Mouse (Mus musculus) intestine, embryonic 14.5 days (tissue): Measurements from ENCODE around the gene Carmil1. TPM values are rescaled to one million over a fixed set of nuclear protein-coding genes. Genes with fewer than 3 reads are reported as not detected.
A peak's percentile ranks its signal among the peaks of the same experiment; 100 is the strongest.

Experiments
- ATAC-seq: fragments of 200-750 bp; cut with Nextera tagmentation; replicated peaks from 2 replicates; pipeline ENCODE4 v1.8.0; 2017; ENCODE audit warnings: low read depth, moderate number of reproducible peaks, moderate TSS enrichment, moderate library complexity; ENCODE audit not compliant: low FRiP score, low TSS enrichment
- DNase-seq: peaks from one replicate; pipeline ENCODE4 v3.0.0-alpha.2; 2018; ENCODE audit warnings: low spot score
- H3K27ac ChIP-seq: fragments of 300-500 bp; sonication (generic); 2 replicates; pipeline ENCODE4 v1.5.1; 2014; ENCODE audit warnings: low read depth, mild to moderate bottlenecking, control low read depth
- H3K27me3 ChIP-seq: fragments of 300-500 bp; sonication (generic); replicated peaks from 2 replicates; pipeline ENCODE4 v1.6.1; 2014; ENCODE audit warnings: low read length, control low read depth; ENCODE audit not compliant: control insufficient read depth, insufficient read depth
- H3K36me3 ChIP-seq: fragments of 300-500 bp; sonication (generic); 2 replicates; pipeline ENCODE4 v1.6.1; 2014; ENCODE audit warnings: low read length, control low read depth; ENCODE audit not compliant: control insufficient read depth, insufficient read depth
- H3K4me1 ChIP-seq: fragments of 300-500 bp; sonication (generic); replicated peaks from 2 replicates; pipeline ENCODE4 v1.6.1; 2014; ENCODE audit warnings: low read length, control low read depth, mixed read lengths; ENCODE audit not compliant: control insufficient read depth, insufficient read depth
- H3K4me2 ChIP-seq: fragments of 300-500 bp; sonication (generic); 2 replicates; pipeline ENCODE4 v1.6.1; 2014; ENCODE audit warnings: low read length
- H3K4me3 ChIP-seq: fragments of 300-500 bp; sonication (generic); 2 replicates; pipeline ENCODE4 v1.5.1; 2014; ENCODE audit warnings: low read depth, low read length, control low read depth, mixed read lengths
- H3K9ac ChIP-seq: fragments of 300-500 bp; sonication (generic); 2 replicates; pipeline ENCODE4 v1.6.1; 2014; ENCODE audit warnings: mild to moderate bottlenecking, low read length
- H3K9me3 ChIP-seq: fragments of 300-500 bp; sonication (generic); 2 replicates; pipeline ENCODE4 v1.6.1; 2016; ENCODE audit warnings: low read length, control low read depth; ENCODE audit not compliant: control insufficient read depth
- WGBS: fragments of 180-500 bp; shearing (Covaris S2); extraction: QIAGEN DNeasy Blood & Tissue Kit; methylation state at CpG from one replicate; pipeline ENCODE4 v1.1.7; 2014; 5-methylcytosine and 5-hydroxymethylcytosine counted together
- polyA plus RNA-seq: library from polyadenylated mRNA; unstranded; fragments of >200 nt; fragmentation: Nextera tagmentation; extraction: Ambion mirVana; gene quantifications from 2 replicates; pipeline ENCODE4 v1.2.1, GENCODE M21; 2014

Carmil1 gene
- polyA plus RNA-seq, 1 experiment from 2014 or later = 43.5 TPM

- H3K4me3 ChIP-seq = no peak within 1 kb of the TSS
- ATAC-seq (peak; percentile 47; the same call in 1 of the 2 replicates), DNase-seq (peak; percentile 91)
- H3K36me3 ChIP-seq = no peaks in the 10 kb centered on the region
- 1% methylated on average over 20 of the region's 20 CpGs for WGBS
- peak within 1 kb of the TSS; percentile 23 for H3K4me2 ChIP-seq
- no peak within 1 kb of the TSS for H3K27ac ChIP-seq
- H3K4me1 ChIP-seq = no peaks in the 10 kb centered on the region
- H3K9me3 ChIP-seq = no peaks in the 10 kb centered on the region
- peaks cover 28% of the 10 kb centered on the region for H3K27me3 ChIP-seq
- H3K9ac ChIP-seq = no peak within 1 kb of the TSS
Observed at GRCm38 (mm10) chr13:23990928-23991327, 289.7 kb downstream of the Carmil1 start, which contains the start of gene Scgn. Scgn (minus strand) TSS chr13:23991214.

- ATAC-seq = no peak
- no peaks in the 10 kb centered on the region for H3K9me3 ChIP-seq
- peaks cover 28% of the 10 kb centered on the region for H3K27me3 ChIP-seq
- H3K4me3 ChIP-seq = no peak overlapping the region
- no peak overlapping the region for H3K9ac ChIP-seq
- no peak overlapping the region for H3K4me2 ChIP-seq
- DNase-seq = no peak
- no peak overlapping the region for H3K27ac ChIP-seq
- 45% methylated on average over 5 of the region's 5 CpGs for WGBS
- H3K4me1 ChIP-seq = no peaks in the 10 kb centered on the region
- no peaks in the 10 kb centered on the region for H3K36me3 ChIP-seq
Observed at GRCm38 (mm10) chr13:23990451-23990850, 290.1 kb downstream of the Carmil1 start.

GRCm38 (mm10) chr13:23985130-23985529 lies 295.5 kb downstream of the Carmil1 start:
- Histone ChIP-seq H3K4me3 (no peak overlapping the region), H3K27me3 (no peaks in the 10 kb centered on the region), H3K9me3 (no peaks in the 10 kb centered on the region), H3K4me1 (no peaks in the 10 kb centered on the region), H3K27ac (no peak overlapping the region), H3K9ac (no peak overlapping the region), H3K4me2 (no peak overlapping the region), H3K36me3 (no peaks in the 10 kb centered on the region)
- ATAC-seq (no peak), DNase-seq (no peak)
- WGBS = 55% methylated on average over 3 of the region's 3 CpGs

GRCm38 (mm10) chr13:23972271-23972670 lies 308.3 kb downstream of the Carmil1 start:
- no peaks in the 10 kb centered on the region for H3K27me3 ChIP-seq
- H3K4me3 ChIP-seq = no peak overlapping the region
- ATAC-seq = no peak
- no peak overlapping the region for H3K4me2 ChIP-seq
- no peaks in the 10 kb centered on the region for H3K4me1 ChIP-seq
- no peaks in the 10 kb centered on the region for H3K36me3 ChIP-seq
- H3K9ac ChIP-seq = no peak overlapping the region
- no peaks in the 10 kb centered on the region for H3K9me3 ChIP-seq
- H3K27ac ChIP-seq = no peak overlapping the region
- DNase-seq = no peak
- WGBS = 51% methylated on average over 5 of the region's 5 CpGs

- Histone ChIP-seq H3K9me3 (no peaks in the 10 kb centered on the region), H3K27ac (no peak overlapping the region), H3K4me3 (no peak overlapping the region), H3K4me2 (no peak overlapping the region), H3K4me1 (no peaks in the 10 kb centered on the region), H3K9ac (no peak overlapping the region), H3K27me3 (no peaks in the 10 kb centered on the region), H3K36me3 (no peaks in the 10 kb centered on the region)
- WGBS = 61% methylated on average over 2 of the region's 2 CpGs
- no peak for ATAC-seq
- no peak for DNase-seq
Observed at GRCm38 (mm10) chr13:23971870-23972269, 308.7 kb downstream of the Carmil1 start.

GRCm38 (mm10) chr13:23964909-23965308 lies 315.7 kb downstream of the Carmil1 start:
- Histone ChIP-seq H3K4me3 (no peak overlapping the region), H3K27ac (no peak overlapping the region), H3K4me1 (no peaks in the 10 kb centered on the region), H3K9ac (no peak overlapping the region), H3K27me3 (no peaks in the 10 kb centered on the region), H3K9me3 (no peaks in the 10 kb centered on the region), H3K36me3 (no peaks in the 10 kb centered on the region), H3K4me2 (no peak overlapping the region)
- DNase-seq (no peak), ATAC-seq (no peak)
- 90% methylated on average over 2 of the region's 2 CpGs for WGBS

Other genes with a start within 250 kb of the Carmil1 start
- 0.23 and 0.58 TPM in 2 replicates for gene Cmah, start 46.6 kb upstream of the Carmil1 start, polyA plus RNA-seq